Mouse (Mus musculus) CH12.LX (cell line): ENCODE results near the gene Mpo. TPM values are rescaled to one million over a fixed set of nuclear protein-coding genes. Genes with fewer than 3 reads are reported as not detected.

Experiments
- DNase-seq: peaks from one replicate; pipeline ENCODE4 v3.0.0-alpha.2; 2013; ENCODE audit errors: extremely low read depth
- H3K27ac ChIP-seq: 2 replicates; pipeline ENCODE4 v1.5.1; 2012; ENCODE audit warnings: low read depth, mild to moderate bottlenecking, control low read depth, moderate library complexity; ENCODE audit not compliant: insufficient read depth
- H3K27me3 ChIP-seq: replicated peaks from 2 replicates; pipeline ENCODE3; 2012; ENCODE audit warnings: inconsistent platforms
- H3K36me3 ChIP-seq, 2 experiments: replicated peaks in 1 of 2; 2 replicates each; pipeline versions ENCODE3 to v1.6.1; 2012; ENCODE audit warnings: inconsistent platforms in 1 of 2, low read length in 1 of 2, mild to moderate bottlenecking in 1 of 2, mixed read lengths in 1 of 2, moderate library complexity in 1 of 2; ENCODE audit not compliant: control insufficient read depth in 1 of 2, insufficient read depth in 1 of 2
- H3K4me1 ChIP-seq, 2 experiments: 2 replicates each; pipeline ENCODE4 v1.6.1; 2012; ENCODE audit warnings: inconsistent platforms in 1 of 2, moderate library complexity in 1 of 2; ENCODE audit not compliant: insufficient read depth in 2 of 2, control insufficient read depth in 1 of 2
- H3K4me2 ChIP-seq: 2 replicates; pipeline ENCODE4 v1.6.1; 2012; ENCODE audit warnings: low read depth, mild to moderate bottlenecking, control low read depth; ENCODE audit not compliant: poor library complexity, insufficient read depth, severe bottlenecking
- H3K4me3 ChIP-seq, 3 experiments: fragments of 150-350 bp in 1 of 3; sonication (generic) in 1 of 3; replicated peaks in 1 of 3; 2 replicates each; pipeline versions ENCODE3 to v1.5.1; 2011 to 2012; ENCODE audit warnings: low read depth in 2 of 3, low read length in 2 of 3, mild to moderate bottlenecking in 2 of 3, moderate library complexity in 2 of 3, control low read depth in 1 of 3, improper control_type of control experiment in 1 of 3, inconsistent platforms in 1 of 3, mixed read lengths in 1 of 3; ENCODE audit not compliant: poor library complexity in 1 of 3
- H3K79me2 ChIP-seq: replicated peaks from 2 replicates; pipeline ENCODE4 v1.6.1; 2012; ENCODE audit warnings: mild to moderate bottlenecking, moderate library complexity; ENCODE audit not compliant: control insufficient read depth, poor library complexity, insufficient read depth, severe bottlenecking; ENCODE audit errors: extremely low read depth
- H3K9ac ChIP-seq: 2 replicates; pipeline ENCODE4 v1.6.1; 2012; ENCODE audit warnings: low read depth, mild to moderate bottlenecking, control low read depth, moderate library complexity; ENCODE audit not compliant: insufficient read depth
- H3K9me3 ChIP-seq: replicated peaks from 2 replicates; pipeline ENCODE3; 2012; ENCODE audit warnings: low read length, inconsistent platforms, mixed read lengths
- BHLHE40 ChIP-seq: IDR thresholded peaks from 2 replicates; pipeline ENCODE4 v1.6.1; 2011; ENCODE audit warnings: mild to moderate bottlenecking, low read depth, low read length, improper control_type of control experiment
- CHD1 ChIP-seq: IDR thresholded peaks from 2 replicates; pipeline ENCODE4 v1.6.1; 2012; ENCODE audit warnings: low read depth, low read length, improper control_type of control experiment, inconsistent platforms
- CHD2 ChIP-seq: IDR thresholded peaks from 2 replicates; pipeline ENCODE4 v1.6.1; 2011; ENCODE audit warnings: low read length, improper control_type of control experiment
- ELF1 ChIP-seq: IDR thresholded peaks from 2 replicates; pipeline ENCODE4 v1.6.1; 2014; ENCODE audit warnings: low read depth, mild to moderate bottlenecking, inconsistent platforms, low read length, improper control_type of control experiment
- EP300 ChIP-seq: IDR thresholded peaks from 2 replicates; pipeline ENCODE4 v1.6.1; 2011; ENCODE audit warnings: low read length, improper control_type of control experiment
- ETS1 ChIP-seq: conservative IDR thresholded peaks from 2 replicates; pipeline ENCODE4 v1.6.1; 2012; ENCODE audit warnings: low read depth, mild to moderate bottlenecking, inconsistent platforms, low read length, improper control_type of control experiment, moderate library complexity
- GABPA ChIP-seq: IDR thresholded peaks from 2 replicates; pipeline ENCODE4 v1.6.1; 2012; ENCODE audit warnings: low read depth, low read length, improper control_type of control experiment, inconsistent platforms; ENCODE audit not compliant: insufficient replicate concordance
- IRF4 ChIP-seq: IDR thresholded peaks from 2 replicates; pipeline ENCODE4 v1.6.1; 2014; ENCODE audit warnings: low read depth, mild to moderate bottlenecking, inconsistent platforms, low read length, improper control_type of control experiment
- MAFK ChIP-seq: IDR thresholded peaks from 2 replicates; pipeline ENCODE4 v1.6.1; 2011; ENCODE audit warnings: low read length, improper control_type of control experiment; ENCODE audit not compliant: insufficient replicate concordance
- MAX ChIP-seq: IDR thresholded peaks from 2 replicates; pipeline ENCODE4 v1.6.1; 2011; ENCODE audit warnings: low read length, improper control_type of control experiment
- MAZ ChIP-seq: IDR thresholded peaks from 2 replicates; pipeline ENCODE4 v1.6.1; 2012; ENCODE audit warnings: low read depth, mild to moderate bottlenecking, inconsistent platforms, low read length, improper control_type of control experiment, moderate library complexity
- MEF2A ChIP-seq: IDR thresholded peaks from 2 replicates; pipeline ENCODE4 v1.6.1; 2014; ENCODE audit warnings: low read depth, mild to moderate bottlenecking, inconsistent platforms, low read length, improper control_type of control experiment, borderline replicate concordance
- MXI1 ChIP-seq: IDR thresholded peaks from 2 replicates; pipeline ENCODE4 v1.6.1; 2011; ENCODE audit warnings: mild to moderate bottlenecking, low read depth, low read length, improper control_type of control experiment
- MYC ChIP-seq: IDR thresholded peaks from 2 replicates; pipeline ENCODE4 v1.6.1; 2011; ENCODE audit warnings: low read depth, mild to moderate bottlenecking, improper control_type of control experiment, low read length
- NRF1 ChIP-seq: IDR thresholded peaks from 2 replicates; pipeline ENCODE4 v1.6.1; 2014; ENCODE audit warnings: low read depth, mild to moderate bottlenecking, inconsistent platforms, low read length, improper control_type of control experiment, moderate library complexity
- PAX5 ChIP-seq: IDR thresholded peaks from 2 replicates; pipeline ENCODE4 v1.6.1; 2012; ENCODE audit warnings: low read length, inconsistent platforms, mixed read lengths
- POLR2A ChIP-seq: IDR thresholded peaks from 2 replicates; pipeline ENCODE4 v1.6.1; 2011; ENCODE audit warnings: low read depth, mild to moderate bottlenecking, improper control_type of control experiment, low read length
- POLR2AphosphoS2 ChIP-seq: IDR thresholded peaks from 2 replicates; pipeline ENCODE4 v1.6.1; 2011; ENCODE audit warnings: low read depth, low read length, improper control_type of control experiment
- RCOR1 ChIP-seq: conservative IDR thresholded peaks from 2 replicates; pipeline ENCODE4 v1.6.1; 2012; ENCODE audit warnings: low read depth, mild to moderate bottlenecking, inconsistent platforms, low read length, improper control_type of control experiment
- SIN3A ChIP-seq: IDR thresholded peaks from 2 replicates; pipeline ENCODE4 v1.6.1; 2012; ENCODE audit warnings: low read length, improper control_type of control experiment, inconsistent platforms
- SMC3 ChIP-seq: IDR thresholded peaks from 2 replicates; pipeline ENCODE4 v1.6.1; 2011; ENCODE audit warnings: low read depth, low read length, improper control_type of control experiment
- TBP ChIP-seq: conservative IDR thresholded peaks from 2 replicates; pipeline ENCODE4 v1.6.1; 2011; ENCODE audit warnings: low read depth, low read length, improper control_type of control experiment
- TCF12 ChIP-seq: IDR thresholded peaks from 2 replicates; pipeline ENCODE4 v1.6.1; 2014; ENCODE audit warnings: low read depth, mild to moderate bottlenecking, inconsistent platforms, low read length, improper control_type of control experiment
- UBTF ChIP-seq: IDR thresholded peaks from 2 replicates; pipeline ENCODE4 v1.6.1; 2012; ENCODE audit warnings: low read depth, mild to moderate bottlenecking, inconsistent platforms, low read length, improper control_type of control experiment, moderate library complexity
- USF1 ChIP-seq: IDR thresholded peaks from 2 replicates; pipeline ENCODE4 v1.6.1; 2014; ENCODE audit warnings: low read depth, mild to moderate bottlenecking, inconsistent platforms, low read length, improper control_type of control experiment
- USF2 ChIP-seq: conservative IDR thresholded peaks from 2 replicates; pipeline ENCODE4 v1.6.1; 2011; ENCODE audit warnings: low read depth, low read length, improper control_type of control experiment
- ZC3H11A ChIP-seq: IDR thresholded peaks from 2 replicates; pipeline ENCODE4 v1.6.1; 2012; ENCODE audit warnings: low read depth, mild to moderate bottlenecking, inconsistent platforms, low read length, improper control_type of control experiment
- ZNF384 ChIP-seq: IDR thresholded peaks from 2 replicates; pipeline ENCODE4 v1.6.1; 2012; ENCODE audit warnings: low read depth, low read length, improper control_type of control experiment, inconsistent platforms
- dilution Hi-C: fragments of 300-500 bp; cut with MboI; formaldehyde crosslinking; loops from 2 replicates; pipeline ENCODE4 v1.14.3; 2020; ENCODE audit warnings: low sequenced_read_pairs; ENCODE audit not compliant: extremely low pct_unique_long_range_greater_than_20kb, extremely low pct_ligation_motif_present
- in situ Hi-C: fragments of 300-500 bp; cut with MboI; formaldehyde crosslinking; loops from 3 replicates; pipeline ENCODE4 v1.14.3; 2019; ENCODE audit warnings: low sequenced_read_pairs, low pct_ligation_motif_present, low pct_unique_long_range_greater_than_20kb, mixed read lengths
- polyA plus RNA-seq: library from polyadenylated mRNA; unstranded; fragments of >175 nt; gene quantifications from 2 replicates; pipeline ENCODE4 v1.2.1, GENCODE M21; 2012; ENCODE audit warnings: low read depth; ENCODE audit not compliant: insufficient read length
- total RNA-seq, 2 experiments: library from RNA; depleted of rRNA; stranded (reverse); fragments of 300-350 nt in 1 of 2; fragments of >200 nt in 1 of 2; gene quantifications; 2 replicates each; pipeline ENCODE4 v1.2.3; 2012 to 2014

Gene Mpo
- total and polyA plus RNA-seq, 3 experiments, result not detected

- Histone ChIP-seq H3K36me3 (peaks cover 24 to 31% of the 10 kb centered on the region in 2 experiments), H3K27ac (peak overlapping the region; percentile 98), H3K4me2 (peak overlapping the region; percentile 44), H3K4me1 (peaks cover 33 to 77% of the 10 kb centered on the region in 2 experiments), H3K9me3 (no peaks in the 10 kb centered on the region), H3K4me3 (peak overlapping the region; percentile 12 to 56 (median 31)), H3K9ac (peak overlapping the region; percentile 55), H3K79me2 (peaks cover 28% of the 10 kb centered on the region), H3K27me3 (no peaks in the 10 kb centered on the region)
- dilution Hi-C loops (no loop called here), in situ Hi-C loops (no loop called here)
- TF ChIP-seq NRF1 (no peak), MAFK (no peak), SMC3 (peak; percentile 20; the same call in 1 of the 2 replicates), IRF4 (peak; percentile 74; the same call in 1 of the 2 replicates), ETS1 (peak; percentile 88), POLR2A (peak; percentile 39; the same call in 1 of the 2 replicates), POLR2AphosphoS2 (no peak; the same call in 1 of the 2 replicates), BHLHE40 (peak; percentile 81), USF1 (peak; percentile 39; the same call in 1 of the 2 replicates), TBP (peak; percentile 82; the same call in 1 of the 2 replicates), MAX (peak; percentile 34; the same call in 1 of the 2 replicates), CHD1 (no peak; the same call in 1 of the 2 replicates), UBTF (0 out of 2 replicates have a peak, but pooled peaks have one; percentile 4), USF2 (peak; percentile 36), MEF2A (0 out of 2 replicates have a peak, but pooled peaks have one; percentile 70), MYC (no peak), ZNF384 (no peak), EP300 (no peak), TCF12 (peak; percentile 71; the same call in 1 of the 2 replicates), PAX5 (no peak)
- DNase-seq, result peak; percentile 88
Measured at GRCm38 (mm10) chr11:87745632-87746555, 47.5 kb upstream of the Mpo start.

DNA sequence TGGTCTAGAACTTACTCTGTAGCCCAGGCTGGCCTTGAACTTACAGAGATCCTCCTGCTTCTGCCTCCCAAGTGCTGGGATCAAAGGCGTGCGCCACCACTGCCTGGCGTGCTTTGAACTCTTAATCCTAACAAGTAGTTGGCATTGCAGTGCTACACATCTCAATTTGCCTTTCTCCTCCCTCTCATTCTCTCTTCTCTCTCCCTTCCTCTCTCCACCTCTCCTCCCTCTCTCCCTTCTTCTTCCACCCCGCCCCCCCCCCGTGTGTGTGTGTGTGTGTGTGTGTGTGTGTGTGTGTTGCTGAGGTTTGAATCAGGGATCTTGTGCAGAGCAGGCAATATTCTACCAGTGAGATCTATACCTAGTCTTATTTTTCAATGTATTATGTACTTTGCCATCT is 46.1 kb upstream of the Mpo start:
- dilution Hi-C loops (no loop called here), in situ Hi-C loops (no loop called here)
- H3K79me2 ChIP-seq, result 0 out of 2 replicates have a peak, but pooled peaks cover 14% of the 10 kb centered on the region
- peaks cover 33 to 82% of the 10 kb centered on the region in 2 experiments for H3K4me1 ChIP-seq
- H3K9ac ChIP-seq, result no peak overlapping the region
- H3K4me2 ChIP-seq, result no peak overlapping the region
- H3K36me3 ChIP-seq, result peaks cover 16 to 17% of the 10 kb centered on the region in 2 experiments
- TF ChIP-seq ZC3H11A (no peak), ELF1 (no peak), GABPA (no peak), MAZ (peak; percentile 57; the same call in 1 of the 2 replicates), UBTF (0 out of 2 replicates have a peak, but pooled peaks have one; percentile 16), MYC (peak; percentile 23; the same call in 1 of the 2 replicates), PAX5 (no peak), MXI1 (peak; percentile 34; the same call in 1 of the 2 replicates), SIN3A (0 out of 2 replicates have a peak, but pooled peaks have one; percentile 54), MEF2A (0 out of 2 replicates have a peak, but pooled peaks have one; percentile 15), RCOR1 (0 out of 2 replicates have a peak, but pooled peaks have one; percentile 38), TCF12 (peak; percentile 43; the same call in 1 of the 2 replicates), CHD2 (peak; percentile 3; the same call in 1 of the 2 replicates)
- peak overlapping the region in 1 of 3 experiments; percentile 56 for H3K4me3 ChIP-seq
- H3K27me3 ChIP-seq, result no peaks in the 10 kb centered on the region
- peak; percentile 52 for DNase-seq
- no peaks in the 10 kb centered on the region for H3K9me3 ChIP-seq
- H3K27ac ChIP-seq, result peak overlapping the region; percentile 98
